Mouse (Mus musculus) heart, adult 2 months (tissue): ENCODE measurements around the gene Lrrc4. TPM values are rescaled to one million over a fixed set of nuclear protein-coding genes. Genes with fewer than 3 reads are reported as not detected.

Experiments used
- DNase-seq, 2 experiments: peaks; one replicate each; pipeline ENCODE4 v3.0.0; 2021
- H3K27ac ChIP-seq: fragments of 200-600 bp; 2 replicates; pipeline ENCODE4 v1.8.1; 2022
- H3K27me3 ChIP-seq: fragments of 200-500 bp; 2 replicates; pipeline ENCODE4 v1.6.1; 2012; ENCODE audit warnings: mild to moderate bottlenecking, low read length, inconsistent platforms, mixed read lengths; ENCODE audit not compliant: control insufficient read depth, insufficient read depth
- H3K36me3 ChIP-seq: fragments of 200-500 bp; 2 replicates; pipeline ENCODE4 v1.6.1; 2012; ENCODE audit warnings: low read length, inconsistent platforms; ENCODE audit not compliant: control insufficient read depth, insufficient read depth
- H3K4me1 ChIP-seq: fragments of 200-500 bp; 2 replicates; pipeline ENCODE4 v1.6.1; 2011; ENCODE audit warnings: low read length; ENCODE audit not compliant: control insufficient read depth, insufficient read depth
- H3K4me3 ChIP-seq: fragments of 200-600 bp; 2 replicates; pipeline ENCODE4 v1.8.1; 2022
- H3K79me2 ChIP-seq: fragments of 200-500 bp; replicated peaks from 2 replicates; pipeline ENCODE4 v1.6.1; 2012; ENCODE audit warnings: mild to moderate bottlenecking, inconsistent platforms, low read length, moderate library complexity, mixed read lengths; ENCODE audit not compliant: control insufficient read depth, insufficient read depth
- H3K9ac ChIP-seq: fragments of 200-500 bp; 2 replicates; pipeline ENCODE4 v1.6.1; 2012; ENCODE audit warnings: low read depth, mild to moderate bottlenecking, control low read depth, inconsistent platforms, low read length, mixed read lengths
- CTCF ChIP-seq: fragments of 200-600 bp; IDR thresholded peaks from 2 replicates; pipeline ENCODE4 v1.8.1; 2022; ENCODE audit warnings: antibody characterized with exemption, mild to moderate bottlenecking, moderate library complexity
- EP300 ChIP-seq: fragments of 200-500 bp; IDR thresholded peaks from 2 replicates; pipeline ENCODE4 v1.6.1; 2011; ENCODE audit warnings: low read depth, low read length, control low read depth; ENCODE audit not compliant: insufficient read depth
- POLR2A ChIP-seq: fragments of 200-500 bp; IDR thresholded peaks from 2 replicates; pipeline ENCODE4 v1.6.1; 2011; ENCODE audit warnings: mild to moderate bottlenecking, low read depth, low read length, control low read depth; ENCODE audit not compliant: insufficient read depth
- WGBS: fragments of 180-500 bp; shearing (Covaris S2); methylation state at CpG from one replicate; pipeline ENCODE4 v1.1.7; 2018; 5-methylcytosine and 5-hydroxymethylcytosine counted together
- intact Hi-C: fragments of 180-260 bp; cut with DNase I; formaldehyde crosslinking; loops from one replicate; pipeline ENCODE4 v1.15.1; 2025
- polyA plus RNA-seq: library from polyadenylated mRNA; depleted of rRNA; stranded (reverse); fragments of >200 nt; gene quantifications from 2 replicates; pipeline ENCODE4 v1.2.3, GENCODE M21; 2012
- total RNA-seq, 2 experiments: library from RNA; stranded (reverse); gene quantifications; 2 replicates each; pipeline ENCODE4 v1.2.3; 2021

Gene Lrrc4
- total and polyA plus RNA-seq, 3 experiments: 0.43 to 0.68 (median 0.47) TPM

GRCm38 (mm10) chr6:28845610-28846009, 14.1 kb upstream of the Lrrc4 start:
- no peaks in the 10 kb centered on the region for H3K27me3 ChIP-seq
- no peaks in the 10 kb centered on the region for H3K79me2 ChIP-seq
- no peak for DNase-seq
- WGBS: 39% methylated on average over 4 of the region's 4 CpGs
- H3K4me3 ChIP-seq: no peak overlapping the region
- intact Hi-C loops: no loop called here
- no peaks in the 10 kb centered on the region for H3K36me3 ChIP-seq
- H3K9ac ChIP-seq: no peak overlapping the region
- H3K4me1 ChIP-seq: peaks cover 7% of the 10 kb centered on the region
- no peak overlapping the region for H3K27ac ChIP-seq
- TF ChIP-seq POLR2A (no peak), EP300 (no peak)

GRCm38 (mm10) chr6:28842375-28843276, 11.1 kb upstream of the Lrrc4 start:
- peaks cover 8% of the 10 kb centered on the region for H3K4me1 ChIP-seq
- no peak overlapping the region for H3K4me3 ChIP-seq
- no peaks in the 10 kb centered on the region for H3K36me3 ChIP-seq
- no peak for DNase-seq
- H3K27me3 ChIP-seq: no peaks in the 10 kb centered on the region
- 71% methylated on average over 4 of the region's 4 CpGs for WGBS
- intact Hi-C loops: no loop called here
- no peaks in the 10 kb centered on the region for H3K79me2 ChIP-seq
- H3K9ac ChIP-seq: no peak overlapping the region
- no peak for TF ChIP-seq CTCF
- H3K27ac ChIP-seq: no peak overlapping the region

GRCm38 (mm10) chr6:28841569-28841968, 10.0 kb upstream of the Lrrc4 start:
- intact Hi-C loops: no loop called here
- TF ChIP-seq POLR2A (no peak), EP300 (no peak), CTCF (no peak)

GRCm38 (mm10) chr6:28836600-28836999, 5.1 kb upstream of the Lrrc4 start:
- Histone ChIP-seq H3K9ac (no peak overlapping the region), H3K4me3 (no peak overlapping the region)
- intact Hi-C loops: no loop called here

More at GRCm38 (mm10) chr6:28841569-28841968, 10.0 kb upstream of the Lrrc4 start:
- Histone ChIP-seq H3K4me1 (peaks cover 6% of the 10 kb centered on the region), H3K4me3 (no peak overlapping the region), H3K36me3 (no peaks in the 10 kb centered on the region), H3K27me3 (no peaks in the 10 kb centered on the region), H3K79me2 (no peaks in the 10 kb centered on the region), H3K9ac (no peak overlapping the region), H3K27ac (no peak overlapping the region)
- DNase-seq: no peak
- 75% methylated on average over 3 of the region's 3 CpGs for WGBS

GRCm38 (mm10) chr6:28834046-28834445, 2.5 kb upstream of the Lrrc4 start:
- H3K27me3 ChIP-seq: peaks cover 2% of the 10 kb centered on the region; the same call in 1 of the 2 replicates
- intact Hi-C loops: loop anchor here (5.0 kb wide), 1 partner anchor 412 kb away; the partner anchor contains the start of gene Arf5
- H3K4me3 ChIP-seq: no peak overlapping the region
- H3K9ac ChIP-seq: no peak overlapping the region
- H3K79me2 ChIP-seq: no peaks in the 10 kb centered on the region
- WGBS: 95% methylated on average over 2 of the region's 2 CpGs
- no peak for DNase-seq
- TF ChIP-seq POLR2A: no peak
- no peak for TF ChIP-seq EP300
- no peak for TF ChIP-seq CTCF
- peaks cover 2% of the 10 kb centered on the region; the same call in 1 of the 2 replicates for H3K4me1 ChIP-seq
- H3K36me3 ChIP-seq: no peaks in the 10 kb centered on the region
- H3K27ac ChIP-seq: no peak overlapping the region

More at GRCm38 (mm10) chr6:28836600-28836999, 5.1 kb upstream of the Lrrc4 start:
- Histone ChIP-seq H3K79me2 (no peaks in the 10 kb centered on the region), H3K36me3 (no peaks in the 10 kb centered on the region), H3K27me3 (no peaks in the 10 kb centered on the region), H3K4me1 (peaks cover 3% of the 10 kb centered on the region; the same call in 1 of the 2 replicates), H3K27ac (no peak overlapping the region)
- TF ChIP-seq CTCF: peak; percentile 57
- TF ChIP-seq EP300: no peak
- no peak for DNase-seq

- intact Hi-C loops: loop anchor here (5.0 kb wide), 1 partner anchor 411 kb away; the partner anchor contains the start of gene Arf5
- peaks cover 2% of the 10 kb centered on the region; the same call in 1 of the 2 replicates for H3K27me3 ChIP-seq
- peak overlapping the region; percentile 68 for H3K4me3 ChIP-seq
- H3K27ac ChIP-seq: no peak overlapping the region
- H3K9ac ChIP-seq: peak overlapping the region; percentile 53
- peaks cover 2% of the 10 kb centered on the region; the same call in 1 of the 2 replicates for H3K4me1 ChIP-seq
- DNase-seq: peak; percentile 52 to 54
- WGBS: 7% methylated on average over 36 of the region's 43 CpGs
- TF ChIP-seq EP300: no peak
- TF ChIP-seq CTCF: no peak
- TF ChIP-seq POLR2A: no peak
- H3K36me3 ChIP-seq: no peaks in the 10 kb centered on the region
- H3K79me2 ChIP-seq: no peaks in the 10 kb centered on the region
Measured at GRCm38 (mm10) chr6:28833380-28833822, 1.9 kb upstream of the Lrrc4 start.
